Mouse (Mus musculus): ENCODE measurements around the gene Palm3.
A peak's percentile ranks its signal among the peaks of the same experiment; 100 is the strongest.
"Not testable (repeated sequence)": the region's sequence is repeated elsewhere in the genome, so short reads cannot be mapped to it uniquely, and the experiment has no call there.

Gene Palm3

GRCm38 (mm10) chr8:84021096-84021495 is at the start of gene Palm3:
Palm3 (plus strand) TSS chr8:84021471.
- no peak for DNase-seq

GRCm38 (mm10) chr8:83971661-83972060 is 49.6 kb upstream of the Palm3 start:
- no peak for DNase-seq

GRCm38 (mm10) chr8:83972150-83973120 is 48.8 kb upstream of the Palm3 start, which contains the start of gene Prkaca:
Prkaca (plus strand) TSS chr8:83972993.
- DNase-seq, result peak; percentile 97

GRCm38 (mm10) chr8:83973161-83974031 is 47.9 kb upstream of the Palm3 start:
- DNase-seq, result no peak

DNA sequence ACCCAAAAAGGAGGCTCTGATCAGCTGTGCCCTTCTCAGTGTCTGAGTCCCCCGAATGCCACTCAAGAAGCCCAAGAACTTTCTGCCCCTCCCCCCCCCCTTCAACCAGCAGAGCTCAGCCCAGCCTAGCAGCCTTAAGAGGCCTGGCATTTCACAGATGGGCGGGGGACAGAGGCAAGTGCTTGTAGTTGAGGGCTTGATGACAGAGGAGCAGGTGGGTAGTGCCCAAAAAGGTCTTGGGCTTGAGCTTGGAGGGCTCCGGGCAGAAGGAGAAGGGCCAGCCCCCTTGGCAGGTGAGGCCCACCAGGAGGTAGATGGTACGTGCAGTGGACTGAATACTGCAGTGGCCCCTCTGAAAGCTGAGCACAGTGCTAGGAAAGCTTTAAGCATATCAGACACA is 46.8 kb upstream of the Palm3 start:
- no peak for DNase-seq

DNA sequence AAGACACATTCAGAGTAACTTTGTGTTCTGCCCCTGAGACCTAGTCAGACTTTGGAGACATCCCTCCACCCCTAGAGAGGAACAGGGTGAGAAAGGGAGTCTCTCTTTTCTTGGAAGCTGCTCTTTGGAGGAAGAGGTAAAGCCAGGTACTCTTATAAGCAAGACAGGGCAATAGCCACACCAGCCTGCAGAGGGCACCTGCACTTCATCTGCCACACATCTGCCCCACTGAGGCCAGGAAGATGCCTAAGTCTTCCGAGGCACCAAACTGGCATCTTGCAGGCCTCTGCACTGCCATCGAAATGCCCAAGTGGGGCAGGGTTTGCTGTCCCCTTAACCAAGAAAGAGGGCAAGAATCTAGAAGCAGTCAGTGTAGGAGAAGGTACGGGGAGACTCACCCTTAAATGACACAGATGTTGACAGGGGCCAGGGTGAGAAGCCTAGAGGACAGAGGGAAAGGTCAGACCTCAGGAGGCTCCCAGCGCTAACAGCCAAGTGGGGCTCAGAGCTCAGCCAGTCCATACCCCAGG is 45.1 kb upstream of the Palm3 start:
- peak; percentile 52 for DNase-seq

GRCm38 (mm10) chr8:83976779-83977350 is 44.4 kb upstream of the Palm3 start:
- no peak for DNase-seq

DNA sequence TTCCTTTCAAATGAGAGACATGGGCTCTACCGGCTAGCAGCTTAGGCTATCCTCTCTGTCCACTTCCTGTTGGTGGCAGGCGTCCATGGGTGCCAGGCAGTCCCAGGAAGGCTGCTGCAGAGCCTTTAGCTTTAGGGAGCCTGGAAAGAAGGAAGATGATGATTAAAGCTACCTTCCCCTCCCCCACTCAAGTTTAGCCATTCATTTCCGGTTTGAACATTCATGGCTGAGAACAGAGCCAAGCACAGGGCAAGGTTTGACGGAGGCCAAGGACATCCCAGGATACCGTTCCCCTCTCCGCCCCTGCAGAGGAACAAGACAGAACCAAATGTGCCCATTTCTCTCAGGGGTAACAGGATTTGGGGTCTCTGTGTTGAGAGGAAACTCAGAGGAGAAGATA is 43.6 kb upstream of the Palm3 start:
- DNase-seq, result no peak

DNA sequence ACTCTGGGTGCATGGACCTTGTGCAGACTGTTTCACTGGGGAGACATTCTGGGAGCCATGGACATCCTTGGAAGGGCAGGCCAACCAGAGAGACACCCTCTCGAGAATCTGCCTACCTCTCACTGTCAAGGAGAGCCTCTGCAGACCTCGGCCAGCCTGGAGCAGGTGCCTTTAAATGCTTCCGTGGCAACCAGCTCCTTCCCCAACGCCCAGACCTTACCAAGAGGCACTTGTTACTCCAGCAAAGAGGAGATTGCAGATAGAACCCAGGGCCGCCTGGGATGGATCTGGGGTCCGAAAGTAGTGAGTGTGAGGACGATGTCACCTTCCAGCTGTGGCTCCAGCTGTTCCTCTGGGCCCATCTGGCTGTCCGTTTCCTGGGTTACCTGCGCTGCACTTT is 43.1 kb upstream of the Palm3 start:
- no peak for DNase-seq

DNA sequence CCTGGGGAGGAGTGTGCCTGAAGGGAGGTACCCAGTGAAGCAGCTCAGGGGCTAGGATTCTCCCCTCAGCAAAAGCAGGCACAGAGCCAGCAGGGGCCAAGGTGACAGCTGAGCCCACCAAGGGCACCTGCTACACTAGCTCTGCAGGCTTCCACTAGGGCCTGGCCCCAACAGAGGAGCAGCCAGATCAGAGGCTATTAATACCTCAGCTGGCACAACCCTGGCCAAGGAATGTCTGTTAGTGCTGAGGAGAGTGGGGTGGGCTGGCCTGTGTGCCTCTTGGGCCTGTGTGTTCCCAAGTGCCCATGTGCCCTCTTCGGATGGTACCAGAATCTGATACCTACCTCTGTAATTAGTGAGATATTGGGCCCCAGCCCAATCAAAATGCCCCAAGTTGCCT is 41.0 kb upstream of the Palm3 start:
- no peak for DNase-seq

- DNase-seq, result no peak
Measured at GRCm38 (mm10) chr8:83980845-83981244, 40.4 kb upstream of the Palm3 start.

DNA sequence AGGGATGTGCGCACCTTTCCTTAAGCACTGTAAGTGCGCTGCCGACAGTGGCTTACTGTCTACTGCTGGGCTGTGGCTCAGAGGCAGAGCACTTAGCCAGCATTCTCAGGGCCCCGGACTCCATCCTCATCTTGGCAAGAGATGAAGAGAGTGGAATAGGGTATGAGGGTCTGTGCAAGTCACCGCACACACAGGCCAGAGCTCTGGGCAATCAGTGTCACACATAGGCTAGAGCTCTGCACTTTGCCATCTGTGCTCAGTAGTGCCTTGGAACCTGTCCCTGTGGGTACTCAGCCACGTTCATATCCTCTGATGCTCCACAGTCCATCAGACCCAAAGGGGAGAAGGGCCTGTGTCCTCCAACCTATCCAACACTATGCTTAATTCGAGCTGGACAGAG is 39.7 kb upstream of the Palm3 start:
- DNase-seq, result no peak

DNA sequence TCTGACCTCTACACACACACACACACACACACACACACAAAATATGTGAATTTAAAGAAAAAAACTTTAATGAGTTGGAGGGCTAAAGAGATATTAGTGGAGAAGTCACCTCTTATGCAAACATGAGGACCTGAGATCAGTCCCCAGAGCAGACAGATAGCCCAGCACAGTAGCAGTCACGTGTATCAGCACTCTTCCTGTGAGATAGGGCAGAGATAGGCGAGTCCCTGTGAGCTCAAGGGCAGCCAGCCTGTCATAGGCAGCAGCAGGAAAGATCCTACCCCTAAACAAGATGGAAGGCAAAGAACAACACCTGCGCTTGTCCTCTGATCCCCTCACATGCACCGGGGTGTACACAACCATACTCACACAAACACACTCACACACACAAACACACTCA is 38.8 kb upstream of the Palm3 start:
- no peak for DNase-seq

- not testable (repeated sequence) for DNase-seq
Measured at GRCm38 (mm10) chr8:83983222-83983621, 38.0 kb upstream of the Palm3 start.

GRCm38 (mm10) chr8:83989243-83989642 is 32.0 kb upstream of the Palm3 start:
- DNase-seq, result no peak

DNA sequence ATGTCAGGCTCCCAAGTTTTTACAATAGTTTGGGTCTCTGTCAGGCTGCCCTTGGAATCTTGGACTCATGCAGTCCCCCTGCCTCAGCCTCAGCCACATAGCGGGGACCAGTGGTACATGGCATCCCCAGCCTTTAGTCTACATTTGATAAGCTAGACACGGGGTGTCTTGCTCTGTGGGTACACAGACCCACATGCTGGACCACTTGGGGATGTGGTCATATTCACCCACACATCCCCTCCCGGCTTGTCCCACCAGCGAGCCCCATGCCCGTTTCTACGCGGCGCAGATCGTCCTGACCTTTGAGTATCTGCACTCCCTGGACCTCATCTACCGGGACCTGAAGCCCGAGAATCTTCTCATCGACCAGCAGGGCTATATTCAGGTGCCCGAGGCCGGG is 31.1 kb upstream of the Palm3 start:
- DNase-seq, result no peak

DNA sequence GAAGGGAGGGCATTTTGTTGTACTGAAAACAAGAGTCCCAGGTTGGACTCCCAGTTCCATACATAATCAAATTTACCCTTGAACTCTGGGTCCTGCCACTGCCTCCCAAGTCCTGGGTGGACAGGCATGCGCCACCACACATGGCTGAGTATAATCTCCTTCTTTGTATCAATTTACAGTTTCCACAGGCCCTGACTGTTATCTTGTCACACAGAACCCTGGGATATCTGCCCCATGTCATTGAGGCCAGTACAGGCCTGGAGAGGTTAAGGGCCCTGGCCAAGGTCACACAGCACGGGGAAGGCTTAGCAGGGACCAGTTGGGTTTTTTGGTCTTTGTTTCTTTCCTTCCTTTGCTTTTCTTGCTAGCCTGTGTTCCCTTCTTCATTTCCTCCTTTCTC is 28.8 kb upstream of the Palm3 start:
- no peak for DNase-seq

- DNase-seq, result no peak
Measured at GRCm38 (mm10) chr8:83994030-83994429, 27.2 kb upstream of the Palm3 start.

DNA sequence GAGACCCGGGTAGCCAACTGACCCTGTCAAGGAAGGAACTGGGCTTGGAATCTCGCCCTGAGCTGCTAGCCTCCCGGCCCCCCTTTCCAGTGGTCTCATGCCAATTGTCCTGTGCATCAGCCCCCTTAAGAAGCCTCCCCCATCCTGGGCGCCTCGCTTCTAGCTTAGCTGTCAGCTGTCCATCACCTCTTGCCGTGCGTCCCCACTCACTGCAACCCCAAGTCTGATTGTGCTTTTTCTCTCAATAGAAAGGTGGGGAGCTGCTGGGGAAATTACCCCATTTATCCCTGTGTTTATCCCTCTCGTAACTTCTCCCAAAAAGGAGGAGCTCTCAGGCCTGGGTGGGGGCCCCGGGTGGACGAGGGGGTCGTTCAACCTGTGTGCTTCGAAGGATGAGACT is 25.3 kb upstream of the Palm3 start:
- DNase-seq, result no peak

- peak; percentile 78 for DNase-seq
Measured at GRCm38 (mm10) chr8:83996567-83997505, 24.4 kb upstream of the Palm3 start.

- peak; percentile 61 for DNase-seq
Measured at GRCm38 (mm10) chr8:83997511-83998141, 23.6 kb upstream of the Palm3 start, which contains the start of gene Samd1. Samd1 (plus strand) TSS chr8:83997672.

Data from thymus, postnatal 25 days (tissue).